Mouse (Mus musculus): ENCODE results near the gene Nop2.

Nop2 gene

DNA sequence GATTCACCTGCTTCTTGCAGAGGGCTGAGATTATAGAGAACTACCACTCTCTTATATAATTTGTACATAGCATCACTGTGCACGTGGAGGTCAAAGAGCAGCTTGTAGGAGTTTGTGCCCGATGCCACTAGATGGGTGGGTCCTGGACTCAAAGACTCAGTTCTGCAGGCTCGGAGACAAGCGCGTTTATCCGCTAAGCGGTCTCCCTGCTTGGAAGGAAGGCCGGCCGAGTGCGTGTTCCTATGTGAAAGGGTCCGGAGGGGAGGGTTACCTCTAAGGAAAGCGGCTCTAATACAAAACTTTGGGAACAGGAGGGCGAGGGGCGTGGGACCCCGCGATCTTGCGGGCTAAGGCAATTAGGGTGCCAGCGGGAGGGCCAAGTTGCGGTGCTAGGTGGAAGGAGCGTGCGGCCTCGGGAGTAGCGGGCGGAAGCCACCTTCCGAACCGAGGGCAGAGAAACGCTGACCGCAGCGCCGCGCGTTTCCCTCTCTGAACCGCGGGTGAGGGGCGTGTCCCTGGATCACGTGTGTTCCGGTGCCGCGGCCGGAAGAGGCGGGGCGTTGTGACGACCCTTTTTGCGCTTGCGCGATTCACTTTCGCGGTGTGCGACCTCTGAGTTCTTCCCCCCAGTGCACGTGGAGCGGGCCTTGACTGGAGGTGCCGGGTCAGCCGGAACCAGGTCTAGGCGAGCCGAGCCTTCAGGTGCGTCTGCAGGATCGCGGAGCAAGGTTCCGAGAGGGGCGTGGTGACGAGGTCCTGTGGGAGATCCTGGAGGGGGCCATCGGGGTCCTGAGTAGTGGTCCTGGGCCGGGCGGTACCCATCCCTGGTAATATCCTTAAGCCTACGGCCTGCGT, at the start of gene Nop2:
Nop2 (plus strand) TSS at position 608 of the 855 bp plus-strand sequence.
- DNase-seq = peak; percentile 85 to 89

- DNase-seq = no peak
These were observed 48.8 kb upstream of the Nop2 start for GRCm38 (mm10) chr6:125082801-125083386.

GRCm38 (mm10) chr6:125084424-125084823, 47.3 kb upstream of the Nop2 start:
- peak; percentile 46 to 65 for DNase-seq

GRCm38 (mm10) chr6:125087937-125088336, 43.8 kb upstream of the Nop2 start:
- DNase-seq = no peak

GRCm38 (mm10) chr6:125088561-125089321, 43.0 kb upstream of the Nop2 start:
- peak; percentile 75 to 80 for DNase-seq

DNA sequence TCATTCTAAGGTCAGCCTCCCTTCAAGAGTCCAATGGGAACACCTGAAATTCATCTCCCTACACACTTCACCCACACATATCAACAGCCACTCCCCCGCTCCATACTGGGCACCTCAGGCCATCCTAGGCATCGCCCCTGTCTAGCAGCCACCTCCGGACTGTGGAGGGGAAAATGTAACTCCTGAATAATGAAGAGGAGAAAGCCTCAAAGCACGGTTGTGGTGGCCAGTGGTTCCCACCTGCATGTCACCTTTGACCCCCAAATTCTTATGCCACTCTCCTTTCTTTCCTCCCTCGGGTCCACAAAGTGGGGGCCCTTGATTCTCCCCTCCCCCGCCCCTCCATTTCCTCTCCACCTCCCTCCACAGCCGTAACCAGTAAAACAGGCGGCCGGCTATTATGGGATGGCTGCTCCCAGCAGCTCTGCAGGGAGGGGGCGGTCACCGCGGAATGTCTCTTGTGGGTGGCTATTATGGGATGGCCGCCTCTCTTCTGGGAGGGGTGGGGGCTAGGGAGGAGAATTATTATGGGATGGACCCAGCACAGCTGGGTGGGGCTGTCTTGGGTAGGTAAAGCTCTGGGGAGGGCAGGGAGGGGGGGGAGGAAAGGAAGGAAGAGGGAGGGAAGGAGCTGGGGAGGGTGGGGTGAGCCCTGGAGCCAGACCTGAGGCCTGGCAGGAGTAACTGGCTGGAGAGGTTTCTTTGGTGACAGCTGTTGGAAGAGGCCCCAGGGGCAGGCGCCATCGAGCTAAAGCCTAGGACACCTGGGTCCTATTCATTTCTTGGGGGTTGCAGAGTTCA, 42.0 kb upstream of the Nop2 start:
- DNase-seq = peak; percentile 88 to 92

DNA sequence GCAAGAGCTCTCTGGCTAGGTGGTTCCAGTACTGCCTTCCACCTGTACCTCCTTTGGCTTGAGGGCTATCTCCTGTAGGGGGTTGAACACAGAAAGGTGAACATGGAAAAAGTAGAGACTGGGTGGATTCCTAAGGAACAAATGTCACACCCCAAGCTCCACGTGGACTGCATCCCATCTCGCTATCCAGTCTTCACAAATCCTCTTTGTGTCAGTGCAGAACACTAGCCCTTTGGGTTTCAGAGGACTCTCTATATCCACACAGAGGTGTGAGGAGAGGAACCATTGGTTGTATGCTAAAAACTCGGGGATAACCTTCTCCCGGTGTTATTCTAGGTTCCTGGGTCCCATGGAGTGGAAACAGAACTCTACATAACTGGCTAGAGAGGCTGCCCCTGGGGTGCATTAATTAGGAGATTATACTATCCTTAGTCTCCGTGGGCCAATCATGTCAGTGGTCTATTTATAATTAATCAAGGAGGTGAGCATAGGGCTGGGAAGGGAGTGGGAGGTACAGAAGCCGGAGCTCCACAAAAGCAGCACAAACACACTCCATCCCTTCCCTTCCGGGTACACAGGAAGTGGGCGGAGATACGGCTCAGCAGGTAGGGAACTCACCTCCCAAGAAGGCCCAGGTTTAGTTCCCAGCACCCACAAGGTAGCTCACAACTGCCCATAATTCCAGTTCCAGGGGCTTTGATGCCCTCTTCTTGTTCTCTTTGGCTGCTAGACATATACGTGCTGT, 41.2 kb upstream of the Nop2 start:
- DNase-seq = no peak

DNA sequence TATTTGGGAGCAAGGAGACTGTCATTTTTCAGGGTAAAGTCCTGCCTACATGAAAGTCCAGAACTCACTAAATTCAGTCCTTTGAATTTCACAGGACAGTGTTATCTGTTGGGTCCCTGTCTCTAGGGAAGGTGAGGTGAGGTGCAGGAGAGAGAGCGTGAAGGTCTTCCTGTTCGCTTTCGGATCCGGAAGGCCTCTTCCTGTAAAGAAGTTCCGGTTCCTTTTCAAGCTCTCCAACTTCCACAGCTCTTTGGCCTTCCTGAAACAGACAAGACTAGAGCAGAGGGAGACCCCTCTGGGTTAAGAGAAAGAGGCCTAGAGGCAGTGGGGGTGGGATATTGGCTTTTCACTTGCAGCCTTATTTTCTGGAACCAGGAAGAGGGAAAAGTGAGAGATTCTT, 39.3 kb upstream of the Nop2 start:
- no peak for DNase-seq

DNA sequence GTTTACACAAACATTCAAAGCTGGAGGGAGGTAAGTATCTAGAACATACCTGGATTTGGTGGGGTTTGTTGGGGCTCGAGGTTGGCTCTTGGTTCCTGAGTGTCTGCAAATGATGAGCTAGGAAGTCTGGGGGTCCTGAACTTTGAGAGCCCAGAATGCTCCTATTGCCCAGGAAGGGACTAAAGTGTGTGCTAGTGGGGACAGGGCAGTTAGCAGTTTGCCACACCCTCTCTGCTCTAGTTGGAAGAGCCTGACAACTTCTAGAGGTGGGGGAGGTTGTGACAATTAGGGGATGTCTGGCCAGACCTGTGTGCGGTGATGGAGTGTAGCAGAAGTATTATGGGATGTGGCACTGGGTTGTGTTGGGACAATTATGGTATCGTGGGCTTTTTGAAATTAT, 36.9 kb upstream of the Nop2 start:
- no peak for DNase-seq

DNA sequence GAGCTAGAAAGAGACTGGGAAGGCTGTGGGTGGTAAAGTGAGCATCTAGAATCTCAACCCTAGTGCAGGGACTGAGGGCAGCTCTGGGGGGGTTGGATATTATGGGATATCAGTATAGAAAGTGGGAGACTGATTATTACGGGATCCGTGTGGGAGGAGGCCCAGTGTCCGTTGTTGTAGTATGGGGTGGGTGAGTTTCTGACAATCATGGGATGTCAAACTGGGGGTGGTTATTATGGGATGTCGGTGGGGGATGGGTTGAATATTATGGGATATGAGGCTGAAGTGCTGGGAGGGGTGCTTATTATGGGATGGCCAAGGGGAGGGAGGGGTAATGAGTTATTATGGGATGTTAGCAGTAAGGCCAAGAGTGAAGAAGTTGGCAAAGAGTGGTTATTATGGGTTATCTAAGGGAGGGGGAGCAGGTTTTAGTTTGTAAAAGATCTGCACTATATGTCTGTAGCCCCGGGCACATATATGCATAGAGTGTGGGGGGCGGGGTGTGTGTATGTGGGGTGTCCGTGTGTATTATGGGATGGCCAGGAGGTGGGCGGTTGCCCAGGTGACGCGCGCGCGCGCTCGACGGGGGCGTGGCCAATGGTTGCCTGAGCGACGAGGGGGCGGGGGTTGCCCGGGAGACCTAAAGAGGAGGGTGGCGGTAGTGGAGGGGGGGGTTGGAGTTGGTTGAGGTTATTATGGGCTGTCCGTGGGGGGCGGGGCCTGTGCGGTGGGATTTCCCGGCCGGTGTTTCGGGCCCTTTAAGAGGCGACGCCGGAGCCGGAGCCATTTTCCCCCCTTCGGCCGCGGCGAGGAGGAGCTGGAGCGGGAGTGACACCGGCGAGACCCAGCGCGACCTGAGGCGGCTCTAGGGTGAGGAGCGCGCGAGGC, 36.1 kb upstream of the Nop2 start, which contains the start of gene Chd4:
Chd4 (plus strand) TSS at position 591 of the 888 bp plus-strand sequence.
- peak; percentile 92 to 95 for DNase-seq

GRCm38 (mm10) chr6:125096279-125096596, 35.5 kb upstream of the Nop2 start:
- DNase-seq = no peak

GRCm38 (mm10) chr6:125096597-125097345, 34.9 kb upstream of the Nop2 start:
- peak; percentile 59 to 68 for DNase-seq

GRCm38 (mm10) chr6:125097346-125097689, 34.4 kb upstream of the Nop2 start:
- DNase-seq = no peak

- DNase-seq = no peak
These were observed 33.8 kb upstream of the Nop2 start for GRCm38 (mm10) chr6:125097951-125098350.

GRCm38 (mm10) chr6:125098513-125098912, 33.2 kb upstream of the Nop2 start:
- no peak for DNase-seq

- DNase-seq = peak; percentile 75 to 82
These were observed 32.2 kb upstream of the Nop2 start for GRCm38 (mm10) chr6:125099421-125099971.

DNA sequence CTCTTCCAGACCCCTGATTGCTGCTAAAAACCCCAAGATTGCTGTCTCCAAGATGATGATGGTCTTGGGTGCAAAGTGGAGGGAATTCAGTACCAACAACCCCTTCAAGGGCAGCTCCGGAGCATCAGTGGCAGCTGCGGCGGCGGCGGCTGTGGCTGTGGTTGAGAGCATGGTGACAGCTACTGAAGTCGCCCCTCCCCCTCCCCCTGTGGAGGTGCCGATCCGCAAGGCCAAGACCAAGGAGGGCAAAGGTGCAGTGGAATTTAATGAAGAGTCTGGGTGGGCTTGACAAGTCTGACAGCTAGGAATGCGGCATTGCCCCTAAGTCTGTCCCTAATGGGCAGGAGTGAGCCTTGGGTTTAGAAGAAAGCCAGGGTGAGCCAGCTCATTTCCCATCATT, 30.3 kb upstream of the Nop2 start:
- no peak for DNase-seq

DNA sequence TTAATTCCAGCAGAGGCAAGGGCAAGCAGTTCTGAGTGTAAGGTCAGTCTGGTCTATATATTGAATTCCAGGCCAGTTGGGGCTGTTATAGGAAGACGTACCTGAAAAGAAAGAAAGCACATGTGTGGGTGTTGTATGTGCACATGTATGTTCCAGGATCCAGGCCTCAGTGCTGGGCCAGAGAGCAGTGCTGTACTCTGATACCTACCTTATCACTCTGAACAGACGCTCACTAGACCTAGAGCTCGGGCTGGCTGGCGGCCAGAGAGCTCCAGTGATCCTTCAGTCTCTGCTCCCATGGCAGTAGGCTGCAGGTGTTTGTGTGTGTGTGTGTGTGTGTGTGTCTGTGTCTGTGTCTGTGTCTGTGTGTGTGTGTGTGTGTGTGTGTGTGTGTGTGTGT, 27.5 kb upstream of the Nop2 start:
- DNase-seq = no peak

GRCm38 (mm10) chr6:125107705-125108104, 24.0 kb upstream of the Nop2 start:
- DNase-seq = no peak

- no peak for DNase-seq
These were observed 22.3 kb upstream of the Nop2 start for GRCm38 (mm10) chr6:125109371-125109770.
